Mouse (Mus musculus) ES-Bruce4 (cell line): ENCODE measurements around the gene Gm10644. TPM values are rescaled to one million over a fixed set of nuclear protein-coding genes. Genes with fewer than 3 reads are reported as not detected.

Experiments used
- H3K27ac ChIP-seq: 2 replicates; pipeline ENCODE4 v1.5.1; 2012; ENCODE audit warnings: low read length, inconsistent platforms; ENCODE audit not compliant: insufficient read depth
- H3K27me3 ChIP-seq: 2 replicates; pipeline ENCODE4 v1.6.1; 2012; ENCODE audit warnings: mild to moderate bottlenecking, low read length, inconsistent platforms; ENCODE audit not compliant: control insufficient read depth, poor library complexity, insufficient read depth, severe bottlenecking
- H3K36me3 ChIP-seq: 2 replicates; pipeline ENCODE4 v1.6.1; 2012; ENCODE audit warnings: inconsistent platforms, mild to moderate bottlenecking, low read length, moderate library complexity; ENCODE audit not compliant: control insufficient read depth, poor library complexity, insufficient read depth, severe bottlenecking
- H3K4me1 ChIP-seq: one replicate; pipeline ENCODE4 v1.8.1; 2011; ENCODE audit warnings: low read length; ENCODE audit not compliant: control insufficient read depth, insufficient read depth
- H3K4me3 ChIP-seq: 2 replicates; pipeline ENCODE4 v1.5.1; 2011; ENCODE audit warnings: low read depth, mild to moderate bottlenecking, low read length
- H3K9ac ChIP-seq: 2 replicates; pipeline ENCODE4 v1.6.1; 2012; ENCODE audit warnings: low read depth, mild to moderate bottlenecking, inconsistent platforms; ENCODE audit not compliant: poor library complexity, severe bottlenecking
- H3K9me3 ChIP-seq: replicated peaks from 2 replicates; pipeline ENCODE4 v1.6.1; 2012; ENCODE audit warnings: mild to moderate bottlenecking, low read length, inconsistent platforms; ENCODE audit not compliant: control insufficient read depth, poor library complexity, insufficient read depth, severe bottlenecking
- CTCF ChIP-seq: IDR thresholded peaks from one replicate; pipeline ENCODE4 v1.8.1; 2011; ENCODE audit warnings: low read depth, low read length
- EP300 ChIP-seq: IDR thresholded peaks from 2 replicates; pipeline ENCODE4 v1.6.1; 2011; ENCODE audit warnings: low read depth, low read length; ENCODE audit not compliant: insufficient read depth
- POLR2A ChIP-seq: IDR thresholded peaks from one replicate; pipeline ENCODE4 v1.8.1; 2011; ENCODE audit warnings: low read length; ENCODE audit not compliant: insufficient read depth
- polyA plus RNA-seq: library from polyadenylated mRNA; stranded (reverse); fragments of >200 nt; gene quantifications from 2 replicates; pipeline ENCODE4 v1.2.4, GENCODE M21; 2011; ENCODE audit warnings: low read depth; ENCODE audit not compliant: missing spikeins, insufficient read depth, insufficient read length

Gm10644 gene
- polyA plus RNA-seq, 1 experiment: 0.78 TPM

DNA sequence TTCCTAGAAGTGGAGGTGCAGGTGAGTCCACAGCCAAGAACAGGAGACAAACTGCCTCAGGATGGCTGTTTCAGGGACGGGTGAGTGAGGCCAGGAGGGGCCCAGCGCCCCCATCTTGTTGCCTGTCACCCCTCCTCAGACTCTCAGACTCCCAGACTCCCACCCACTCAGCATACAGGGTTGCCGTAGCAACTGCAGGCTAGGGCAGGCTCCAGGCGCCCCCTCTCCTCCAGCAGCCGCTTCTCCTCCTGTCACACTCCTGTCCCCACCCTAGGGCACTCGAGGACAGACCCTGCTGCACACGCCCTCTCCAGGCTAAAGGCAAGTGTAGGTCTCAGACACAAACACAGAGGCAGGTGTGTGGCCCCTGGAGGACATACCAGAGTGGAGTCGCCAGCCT is 45.7 kb downstream of the Gm10644 start:
- Histone ChIP-seq H3K9ac (no peak overlapping the region), H3K36me3 (peaks cover 15% of the 10 kb centered on the region), H3K27me3 (no peaks in the 10 kb centered on the region), H3K27ac (no peak overlapping the region), H3K9me3 (no peaks in the 10 kb centered on the region), H3K4me1 (no peaks in the 10 kb centered on the region), H3K4me3 (no peak overlapping the region)
- TF ChIP-seq CTCF (no peak), POLR2A (no peak), EP300 (no peak)

DNA sequence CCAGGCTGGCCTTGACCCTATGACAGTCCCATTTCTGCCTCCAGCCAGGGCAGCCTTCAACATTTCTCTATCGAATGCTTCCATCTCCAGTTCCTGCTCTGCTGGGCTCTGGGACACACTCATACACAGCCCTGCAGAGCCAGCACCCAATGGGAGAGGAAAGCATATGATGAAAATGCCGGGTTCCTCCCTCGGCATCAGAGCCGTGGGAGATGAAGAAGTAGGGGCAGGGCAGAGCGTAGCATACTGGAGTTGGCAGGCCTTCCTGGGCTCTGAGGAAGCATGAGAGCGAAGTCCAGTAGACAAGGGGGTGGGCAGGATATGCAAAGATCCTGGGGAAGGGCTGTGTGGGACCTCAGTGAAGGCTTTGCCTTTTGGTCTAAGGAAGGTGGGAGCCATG is 46.4 kb downstream of the Gm10644 start:
- H3K4me3 ChIP-seq: no peak overlapping the region
- H3K27me3 ChIP-seq: no peaks in the 10 kb centered on the region
- H3K27ac ChIP-seq: no peak overlapping the region
- TF ChIP-seq EP300 (no peak), POLR2A (no peak), CTCF (no peak)
- no peaks in the 10 kb centered on the region for H3K9me3 ChIP-seq
- H3K36me3 ChIP-seq: peaks cover 15% of the 10 kb centered on the region
- peaks cover 2% of the 10 kb centered on the region for H3K4me1 ChIP-seq
- no peak overlapping the region for H3K9ac ChIP-seq

DNA sequence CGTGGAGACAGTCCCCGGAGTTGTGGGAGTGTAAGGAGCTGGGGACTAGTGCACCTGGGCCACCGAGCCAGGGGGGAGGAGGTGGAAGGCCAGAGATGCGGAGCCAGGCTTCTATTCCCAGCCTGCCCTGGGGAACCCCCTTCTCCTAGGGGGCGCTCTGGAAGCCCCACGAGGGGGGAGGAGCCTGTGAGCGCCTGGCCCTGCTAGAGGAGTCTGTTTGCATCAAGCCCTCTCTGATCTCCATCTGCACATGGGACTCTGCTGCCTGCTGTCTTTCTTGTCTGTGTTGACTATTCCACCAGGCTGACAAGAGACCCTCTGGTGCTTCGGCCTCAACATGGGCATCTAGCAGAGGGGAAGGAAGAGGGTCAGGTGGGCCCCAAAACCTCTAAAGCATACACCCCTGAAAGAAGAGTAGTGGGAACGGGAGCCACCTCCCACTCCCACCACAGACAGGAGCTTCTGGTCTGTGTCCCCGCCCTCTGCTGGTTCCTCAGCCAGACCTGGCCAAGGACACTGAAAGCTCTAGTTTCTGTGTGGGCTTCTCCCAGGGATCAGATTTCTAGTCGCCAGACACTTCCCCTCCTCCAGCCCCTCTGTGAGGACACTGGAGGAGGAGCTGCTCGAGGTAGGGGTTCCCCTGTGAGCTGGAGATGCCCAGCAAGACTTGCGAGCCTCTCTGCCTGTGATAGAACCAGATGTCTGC is 51.9 kb downstream of the Gm10644 start:
- Histone ChIP-seq H3K36me3 (peaks cover 12% of the 10 kb centered on the region), H3K27me3 (no peaks in the 10 kb centered on the region), H3K4me1 (peaks cover 6% of the 10 kb centered on the region), H3K4me3 (peak overlapping the region; percentile 60), H3K9ac (peak overlapping the region; percentile 97; the same call in 1 of the 2 replicates), H3K27ac (peak overlapping the region; percentile 63), H3K9me3 (no peaks in the 10 kb centered on the region)
- peak; percentile 42 for TF ChIP-seq CTCF
- no peak for TF ChIP-seq POLR2A
- no peak for TF ChIP-seq EP300

DNA sequence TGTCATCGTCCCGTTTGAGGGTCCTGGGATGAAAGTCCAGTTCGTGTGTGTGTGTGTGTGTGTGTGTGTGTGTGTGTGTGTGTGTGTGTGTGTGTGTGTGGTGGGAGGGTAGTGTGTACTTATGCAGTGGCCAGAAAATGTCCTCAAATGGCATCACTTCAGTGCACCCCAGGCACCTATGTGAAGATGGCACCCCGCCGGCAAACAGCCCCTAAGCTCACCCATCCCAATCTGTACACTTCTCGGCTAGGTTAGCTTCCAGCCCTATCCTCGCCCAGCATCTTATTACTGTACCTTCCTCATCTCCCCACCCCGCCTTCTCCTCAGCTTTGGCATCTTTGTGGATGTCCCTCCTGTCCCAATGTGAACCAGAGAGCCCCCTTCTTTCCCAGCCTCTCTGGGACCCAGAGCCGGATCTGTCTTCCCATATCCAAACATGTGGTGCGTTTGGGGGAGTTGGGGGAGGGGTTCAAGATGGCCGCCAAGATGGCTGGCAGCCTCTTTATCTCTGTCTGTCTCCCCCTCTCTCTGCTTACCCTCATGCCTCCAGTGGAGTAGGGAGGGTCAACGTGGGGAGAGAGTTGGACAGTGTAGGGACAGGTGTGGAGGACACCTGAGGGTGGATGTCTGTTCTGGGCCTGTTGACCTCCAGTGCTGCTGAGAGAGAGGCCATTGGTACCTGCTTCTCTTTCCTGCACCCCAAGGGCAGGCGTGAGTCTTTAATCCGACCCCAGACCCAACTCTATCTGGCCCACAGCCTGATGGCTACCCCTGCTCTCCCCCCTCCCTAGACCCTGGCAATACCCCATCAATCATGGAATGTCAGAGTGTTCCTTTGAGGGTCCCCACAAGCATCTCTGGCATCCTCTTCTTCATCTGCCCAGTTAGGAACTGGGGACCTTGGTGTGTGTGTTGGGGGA is 53.2 kb downstream of the Gm10644 start:
- H3K27me3 ChIP-seq: no peaks in the 10 kb centered on the region
- no peaks in the 10 kb centered on the region for H3K9me3 ChIP-seq
- peak overlapping the region; percentile 79 for H3K4me3 ChIP-seq
- peak overlapping the region; percentile 97 for H3K9ac ChIP-seq
- TF ChIP-seq POLR2A (no peak), EP300 (no peak), CTCF (no peak)
- peaks cover 6% of the 10 kb centered on the region for H3K4me1 ChIP-seq
- H3K36me3 ChIP-seq: peaks cover 12% of the 10 kb centered on the region
- H3K27ac ChIP-seq: peak overlapping the region; percentile 4; the same call in 1 of the 2 replicates

DNA sequence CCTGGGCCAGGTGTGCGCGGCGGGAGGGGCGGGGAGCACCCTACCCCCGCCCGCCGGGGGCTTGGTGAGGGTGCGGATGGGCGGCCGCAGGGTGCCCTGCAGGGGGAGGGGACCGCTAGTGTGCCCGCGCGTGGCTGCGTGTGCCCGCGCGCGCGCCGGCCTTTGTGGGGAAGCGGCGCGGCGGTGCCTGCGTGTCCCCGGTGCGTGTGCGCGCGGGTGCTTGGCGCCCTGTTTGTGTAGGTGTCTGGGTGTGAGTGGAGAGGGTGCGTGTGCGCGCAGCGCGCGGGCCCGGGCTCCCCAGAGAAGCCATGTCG is 54.1 kb downstream of the Gm10644 start:
- Histone ChIP-seq H3K9ac (peak overlapping the region; percentile 97), H3K4me1 (peaks cover 6% of the 10 kb centered on the region)
- no peak for TF ChIP-seq POLR2A
- no peak for TF ChIP-seq CTCF

More for the DNA sequence above, 54.1 kb downstream of the Gm10644 start:
- H3K4me3 ChIP-seq: peak overlapping the region; percentile 79
- no peaks in the 10 kb centered on the region for H3K9me3 ChIP-seq
- no peak overlapping the region for H3K27ac ChIP-seq
- peaks cover 4% of the 10 kb centered on the region; the same call in 1 of the 2 replicates for H3K36me3 ChIP-seq
- no peaks in the 10 kb centered on the region for H3K27me3 ChIP-seq
